Mouse (Mus musculus): ENCODE data around the gene Scgb1c1.

Gene Scgb1c1

GRCm38 (mm10) chr7:140845683-140846082, 336 bp downstream of the Scgb1c1 start:
- no peak for DNase-seq

DNA sequence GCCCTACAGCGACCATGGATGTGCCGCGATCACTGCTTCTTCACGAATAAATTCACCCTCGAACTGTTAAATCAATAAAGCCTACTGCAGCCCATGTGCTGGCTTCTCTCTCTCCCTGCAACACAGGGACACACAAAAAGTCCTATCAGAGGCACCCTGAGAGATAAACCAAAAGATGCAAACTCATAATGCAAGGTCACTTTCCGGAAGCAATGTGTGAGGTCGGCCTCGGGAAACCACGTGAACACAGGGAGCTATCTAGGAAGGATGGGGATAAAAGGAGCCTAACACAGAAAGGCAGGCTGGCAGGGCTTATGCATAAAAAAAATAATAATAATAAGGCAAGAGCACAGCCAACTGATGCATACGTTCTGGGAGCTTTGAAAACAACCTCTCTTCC, 1.3 kb downstream of the Scgb1c1 start:
- DNase-seq = no peak

DNA sequence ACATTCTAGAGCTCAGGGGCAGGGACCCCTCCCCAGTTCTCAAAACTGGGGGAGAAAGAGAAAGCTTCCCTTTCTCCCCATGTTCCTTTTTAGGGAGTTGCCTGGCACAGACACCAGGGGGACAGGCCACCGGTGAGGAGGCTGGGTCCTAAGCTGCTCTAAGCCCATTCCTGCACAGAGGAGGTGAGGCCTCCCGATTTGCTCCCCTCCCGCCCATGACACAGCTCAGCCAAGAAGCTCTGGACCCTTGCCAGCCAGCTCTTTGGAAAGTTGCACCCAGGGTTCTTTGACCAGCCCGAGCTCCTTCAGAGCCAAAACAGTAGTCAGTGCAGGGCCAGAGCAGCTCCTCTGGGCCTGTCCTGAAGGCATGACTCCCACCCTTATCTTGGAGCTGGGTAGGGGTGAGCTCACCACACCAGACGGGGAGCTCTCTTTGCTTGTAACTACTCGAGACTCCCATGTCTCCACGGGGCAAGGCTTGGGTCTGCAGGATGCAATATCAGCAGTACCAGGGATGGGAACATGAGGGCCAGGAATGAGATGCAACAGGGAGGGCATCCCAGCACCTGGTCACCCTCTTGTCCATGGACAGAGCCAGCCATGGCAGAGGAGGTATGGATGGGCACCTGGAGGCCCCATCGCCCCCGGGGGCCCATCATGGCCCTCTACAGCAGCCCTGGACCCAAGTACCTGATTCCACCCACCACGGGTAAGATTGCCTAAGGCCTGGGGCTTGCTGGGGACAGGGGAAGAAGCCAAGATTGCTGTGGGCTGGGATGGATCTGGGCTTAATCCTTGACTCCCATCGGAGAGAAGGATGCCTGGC, 2.6 kb downstream of the Scgb1c1 start, which contains the start of gene Odf3:
Odf3 (plus strand) TSS at position 51 of the 826 bp plus-strand sequence.
- no peak for DNase-seq

DNA sequence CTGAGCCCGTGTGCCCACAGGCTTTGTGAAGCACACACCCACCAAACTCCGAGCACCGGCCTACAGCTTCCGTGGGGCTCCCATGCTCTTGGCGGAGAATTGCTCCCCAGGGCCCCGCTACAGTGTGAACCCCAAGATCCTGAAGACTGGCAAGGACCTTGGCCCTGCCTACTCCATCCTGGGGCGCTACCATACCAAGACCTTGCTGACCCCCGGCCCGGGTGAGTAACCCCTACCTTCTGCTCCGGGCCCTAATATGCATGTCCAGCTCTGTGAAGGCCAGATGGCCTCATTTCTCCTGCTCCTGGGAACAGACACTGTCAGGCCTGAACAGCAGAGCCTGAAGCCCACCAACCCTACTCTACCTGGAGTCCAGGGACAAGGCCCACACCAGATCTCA, 3.2 kb downstream of the Scgb1c1 start:
- no peak for DNase-seq

DNA sequence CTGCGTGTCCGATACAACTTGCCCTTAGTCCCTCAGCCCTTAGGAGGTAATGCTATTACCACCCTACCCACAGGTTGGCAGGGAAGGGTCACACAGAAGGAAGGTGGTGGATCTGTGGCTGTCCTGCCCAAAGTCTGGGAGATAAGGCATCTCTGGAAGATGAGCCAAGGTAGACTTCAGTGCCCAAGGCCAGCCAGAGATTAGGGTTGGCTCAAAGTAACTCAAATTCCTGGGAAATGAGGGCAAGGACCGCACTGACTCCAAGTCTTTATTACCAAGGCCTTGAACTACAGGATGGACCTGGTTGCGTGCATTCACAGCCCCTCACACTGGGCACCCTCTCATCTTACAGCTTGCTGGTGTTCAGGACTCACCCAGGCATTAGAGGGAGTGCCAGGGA, 6.6 kb downstream of the Scgb1c1 start:
- no peak for DNase-seq

- no peak for DNase-seq
These were observed 8.0 kb downstream of the Scgb1c1 start for GRCm38 (mm10) chr7:140853386-140853785.

- DNase-seq = no peak
These were observed 9.1 kb downstream of the Scgb1c1 start for GRCm38 (mm10) chr7:140854483-140854882.

DNA sequence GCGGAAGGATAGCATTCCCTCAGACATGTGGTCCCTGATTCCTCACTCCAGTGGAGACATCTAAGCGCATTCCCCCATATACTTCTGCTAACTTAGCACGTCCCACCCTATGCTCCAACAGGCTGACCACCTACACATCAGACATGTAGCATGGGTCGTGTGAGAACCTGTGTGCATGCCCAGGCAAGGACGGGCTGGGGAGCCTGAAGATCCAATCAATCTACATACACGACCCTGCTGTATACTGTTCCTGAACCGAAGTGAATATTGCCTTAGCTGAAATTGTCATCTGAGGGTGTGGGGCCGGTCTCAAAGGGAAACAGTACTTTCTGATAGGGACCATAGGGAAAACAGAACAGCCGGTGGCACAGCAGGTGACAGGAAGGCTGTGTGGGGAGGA, 9.8 kb downstream of the Scgb1c1 start:
- no peak for DNase-seq

GRCm38 (mm10) chr7:140855860-140856784, 10.8 kb downstream of the Scgb1c1 start, which contains the start of gene Gm45785:
TSS of gene Gm45785 (minus strand) at chr7:140856331.
- peak; percentile 82 to 90 for DNase-seq

DNA sequence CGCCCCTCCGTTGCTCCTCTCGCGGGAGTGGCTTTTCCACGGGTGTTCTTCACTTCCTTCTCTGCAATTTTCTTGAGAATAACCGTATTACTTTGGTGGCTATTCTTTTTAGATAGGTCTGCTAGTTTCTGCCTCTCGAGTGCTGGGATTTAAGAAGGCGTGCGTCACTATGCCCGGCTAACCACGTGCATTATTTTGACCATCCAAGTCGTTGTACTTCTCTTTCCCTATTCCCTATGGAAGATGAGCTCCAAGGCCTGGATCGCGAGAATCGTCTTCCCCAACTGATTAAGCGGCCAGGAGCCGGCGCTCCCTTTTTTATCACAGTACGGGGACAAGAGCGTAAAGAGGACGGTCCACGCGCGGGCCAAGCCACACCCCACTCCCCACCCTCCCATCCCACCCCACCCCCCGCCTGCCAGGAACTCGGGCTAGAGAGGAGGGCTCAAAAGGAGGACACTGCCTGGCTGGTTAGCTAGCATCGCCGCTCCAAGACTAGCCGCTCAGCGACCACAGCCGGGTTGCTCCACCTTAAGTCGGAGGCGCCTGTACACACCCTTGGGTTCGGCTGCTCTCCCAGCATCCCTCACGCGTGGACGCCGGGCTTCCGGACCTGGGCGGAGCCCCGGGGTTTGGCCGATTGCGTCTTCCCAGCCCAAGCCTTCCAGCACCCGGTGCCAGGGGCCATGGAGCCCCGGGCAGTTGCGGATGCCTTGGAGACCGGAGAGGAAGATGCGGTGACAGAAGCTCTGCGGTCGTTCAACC, 11.6 kb downstream of the Scgb1c1 start, which contains the start of gene Ric8a:
Ric8a (plus strand) TSS at position 173 of the 765 bp plus-strand sequence.
- peak; percentile 89 to 91 for DNase-seq

DNA sequence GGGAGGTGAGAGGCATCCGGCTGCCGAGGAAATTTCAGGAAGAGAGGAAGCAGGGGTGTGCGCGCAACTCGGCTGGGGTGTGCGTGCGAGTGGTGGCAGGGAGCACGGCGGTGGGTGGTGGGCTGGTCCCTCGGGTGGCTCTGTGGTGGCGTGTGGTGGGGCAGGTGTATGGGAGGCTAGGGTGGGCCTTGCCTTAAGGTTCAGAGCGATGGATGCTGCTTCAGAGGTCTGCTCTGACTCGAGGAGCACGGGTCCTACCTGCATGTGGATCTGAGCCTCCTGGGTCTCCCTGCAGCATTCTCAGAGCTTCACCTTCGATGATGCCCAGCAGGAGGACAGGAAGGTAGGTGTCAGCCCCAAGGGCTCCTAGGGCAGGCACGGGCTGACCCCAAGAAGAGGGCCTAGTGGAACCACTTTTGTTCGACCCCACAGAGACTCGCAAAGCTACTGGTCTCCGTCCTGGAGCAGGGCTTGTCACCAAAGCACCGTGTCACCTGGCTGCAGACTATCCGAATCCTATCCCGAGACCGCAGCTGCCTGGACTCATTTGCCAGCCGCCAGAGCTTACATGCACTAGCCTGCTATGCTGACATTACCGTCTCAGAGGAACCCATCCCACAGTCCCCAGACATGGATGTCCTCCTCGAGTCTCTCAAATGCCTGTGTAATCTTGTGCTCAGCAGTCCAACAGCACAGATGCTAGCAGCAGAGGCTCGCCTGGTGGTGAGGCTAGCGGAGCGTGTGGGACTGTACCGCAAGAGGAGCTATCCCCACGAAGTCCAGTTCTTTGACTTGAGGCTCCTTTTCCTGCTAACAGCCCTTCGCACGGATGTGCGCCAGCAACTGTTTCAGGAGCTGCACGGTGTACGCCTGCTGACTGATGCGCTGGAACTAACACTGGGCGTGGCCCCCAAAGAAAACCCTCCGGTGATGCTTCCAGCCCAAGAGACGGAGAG, 12.5 kb downstream of the Scgb1c1 start, which contains the start of gene Bet1l:
Bet1l (minus strand) TSS at position 28 of the 956 bp plus-strand sequence.
- peak; percentile 12 to 35 for DNase-seq

DNA sequence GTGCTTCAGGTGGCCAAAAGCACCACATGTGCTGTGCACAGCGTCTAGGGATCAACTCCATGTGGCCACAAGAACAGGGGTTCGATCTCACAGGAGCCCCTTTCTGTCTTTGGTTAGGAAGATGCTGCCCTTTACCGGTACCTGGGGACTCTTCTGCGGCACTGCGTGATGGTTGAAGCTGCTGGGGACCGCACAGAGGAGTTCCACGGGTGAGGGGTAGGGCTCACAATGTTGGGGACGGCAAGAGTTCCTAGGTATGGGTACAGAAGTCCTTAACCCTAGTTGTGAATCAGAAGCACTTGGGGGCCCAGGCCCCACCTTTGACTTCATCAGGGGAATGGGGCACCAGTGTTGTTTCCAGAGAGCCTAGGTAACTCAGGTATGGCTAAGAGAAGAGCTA, 13.4 kb downstream of the Scgb1c1 start:
- no peak for DNase-seq

GRCm38 (mm10) chr7:140859997-140860396, 14.7 kb downstream of the Scgb1c1 start:
- DNase-seq = no peak

DNA sequence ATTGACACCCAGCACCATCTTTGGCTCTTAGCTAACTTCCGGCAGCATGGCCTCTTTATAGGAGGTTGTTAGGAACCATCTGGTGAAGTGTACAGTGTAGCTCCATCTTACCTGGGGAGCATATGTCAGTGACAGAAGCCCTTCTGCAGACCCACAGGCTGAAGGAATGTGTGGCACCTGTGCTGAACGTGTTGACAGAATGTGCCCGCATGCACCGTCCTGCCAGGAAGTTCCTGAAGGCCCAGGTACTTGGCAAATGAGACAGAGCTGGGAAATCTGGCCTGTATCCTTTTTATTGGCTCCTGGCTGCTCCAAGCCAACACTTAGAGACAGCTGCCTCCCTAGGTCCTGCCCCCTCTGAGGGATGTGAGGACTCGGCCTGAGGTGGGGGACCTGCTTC, 15.4 kb downstream of the Scgb1c1 start:
- no peak for DNase-seq

DNA sequence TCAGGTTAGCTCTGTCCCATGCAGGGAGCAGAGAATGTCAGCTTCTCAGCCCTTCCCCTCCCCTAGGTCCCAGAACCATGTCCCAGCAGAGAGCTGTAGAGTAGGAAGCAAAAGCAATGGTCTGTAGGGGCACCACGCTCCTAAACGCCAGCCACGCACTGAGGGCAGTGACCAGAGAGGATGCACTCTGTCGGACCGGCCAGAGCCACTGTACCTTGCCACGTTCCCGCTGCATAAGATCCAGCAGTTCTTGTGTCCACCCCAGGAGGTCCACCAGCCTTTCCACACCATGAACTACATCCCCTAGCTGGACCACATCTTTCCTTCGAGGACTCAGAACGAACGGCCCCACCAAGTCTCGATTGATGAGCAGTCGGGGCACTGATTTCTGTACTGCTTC, 19.4 kb downstream of the Scgb1c1 start:
- DNase-seq = no peak

GRCm38 (mm10) chr7:140874224-140874623, 28.9 kb downstream of the Scgb1c1 start:
- no peak for DNase-seq

GRCm38 (mm10) chr7:140877364-140877763, 32.0 kb downstream of the Scgb1c1 start:
- DNase-seq = no peak

DNA sequence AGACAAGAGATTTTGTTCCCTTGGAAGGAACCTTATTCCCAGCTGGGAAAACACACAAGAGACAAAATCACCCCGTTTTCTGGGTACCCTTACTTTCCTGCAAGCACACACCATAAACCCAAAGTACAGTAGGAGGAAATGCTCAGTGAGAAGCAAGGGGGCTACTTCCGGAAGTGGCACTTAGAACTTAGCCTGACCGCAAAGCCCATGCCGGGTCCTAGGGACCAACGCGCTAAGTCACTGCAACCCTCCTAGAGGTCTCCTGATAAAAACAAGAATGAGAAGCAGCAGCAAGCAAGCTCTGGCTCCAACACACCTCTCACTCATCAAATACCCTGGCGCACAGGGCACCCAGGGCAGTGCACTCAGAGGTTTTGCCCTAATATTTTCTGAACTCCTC, 34.0 kb downstream of the Scgb1c1 start:
- DNase-seq = no peak

DNA sequence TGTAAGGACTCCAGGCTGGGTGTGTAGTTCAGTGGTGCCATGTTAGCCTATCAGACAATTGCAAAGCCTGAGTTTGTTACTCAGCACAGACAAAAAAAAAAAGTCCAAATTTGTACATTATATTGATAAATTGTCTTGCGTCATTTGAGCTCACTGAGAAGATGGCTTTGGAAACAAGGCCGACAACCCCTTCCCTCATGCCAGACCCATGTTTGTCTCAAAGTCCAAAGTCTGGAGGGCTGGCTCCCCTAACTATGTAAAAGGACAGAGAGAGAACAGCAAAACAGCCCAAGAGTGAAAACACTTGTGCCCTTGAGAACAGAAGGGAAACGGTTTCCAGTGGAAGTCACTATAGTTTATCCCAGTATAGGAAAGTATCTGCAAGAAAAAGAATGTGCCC, 35.1 kb downstream of the Scgb1c1 start:
- no peak for DNase-seq

GRCm38 (mm10) chr7:140880865-140881515, 35.6 kb downstream of the Scgb1c1 start:
- DNase-seq = no peak

All from cerebellum, adult 18-20 months (tissue).